Comparison of ENCODE assay signal across 8 mouse cellular contexts in the genomic region with DNA sequence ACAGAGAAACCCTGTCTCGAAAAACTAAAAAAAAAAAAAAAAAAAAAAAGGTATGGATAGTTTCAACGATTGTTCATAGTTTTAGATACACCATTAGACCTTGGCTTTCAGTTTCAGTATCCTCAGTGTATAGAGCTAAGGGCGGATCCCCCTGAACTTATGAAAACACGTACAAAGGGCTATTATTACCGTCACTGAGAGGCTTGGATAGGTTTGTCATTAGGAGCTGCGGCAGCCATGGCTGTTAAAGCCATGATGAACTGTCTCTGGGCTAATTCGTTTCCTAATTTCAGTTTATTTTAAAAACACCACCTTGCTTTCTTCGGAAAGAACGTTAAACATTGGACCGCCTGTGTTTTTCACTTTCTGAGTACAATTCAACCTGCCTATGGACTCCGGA. TPM values are rescaled to one million over a fixed set of nuclear protein-coding genes. Genes with fewer than 3 reads are reported as not detected.
DNase-seq lines count a peak whose midpoint lies in the region; ATAC-seq and TF ChIP-seq lines count a peak whose summit lies in the region.

No protein-coding gene starts in this region.

- in situ Hi-C loops in ES-E14 (cut with MboI; ENCODE audit: low sequenced_read_pairs in 2 of 2, unreplicated experiment in 2 of 2) = no loop called here

- ATAC-seq in forebrain, embryonic 14.5 days = peak; percentile 13; the same call in 1 of the 2 replicates
- ATAC-seq in liver, embryonic 11.5 days (replicated peaks; ENCODE audit: low FRiP score) = 0 out of 2 replicates have a peak, but pooled peaks have one; percentile 6
- ATAC-seq in neural tube, embryonic 14.5 days (ENCODE audit: low read depth) = peak; percentile 41; the same call in 1 of the 2 replicates

- no peaks in the 10 kb centered on the region for H3K27me3 ChIP-seq in forebrain, embryonic 14.5 days (replicated peaks; ENCODE audit: control insufficient read depth, insufficient read depth, low read length)
- H3K27me3 ChIP-seq in liver, embryonic 11.5 days (replicated peaks; ENCODE audit: control insufficient read depth, insufficient read depth, low read length) = no peaks in the 10 kb centered on the region
- no peaks in the 10 kb centered on the region for H3K27me3 ChIP-seq in neural tube, embryonic 14.5 days (ENCODE audit: control insufficient read depth, insufficient read depth, low read length)

- H3K9me3 ChIP-seq in ES-E14 (ENCODE audit: control insufficient read depth, insufficient read depth, low read depth, low read length) = no peaks in the 10 kb centered on the region
- H3K9me3 ChIP-seq in forebrain, embryonic 14.5 days (replicated peaks; ENCODE audit: control insufficient read depth, low read length) = no peaks in the 10 kb centered on the region
- H3K9me3 ChIP-seq in liver, embryonic 11.5 days (ENCODE audit: control insufficient read depth, low read length) = no peaks in the 10 kb centered on the region
- no peaks in the 10 kb centered on the region for H3K9me3 ChIP-seq in neural tube, embryonic 14.5 days (ENCODE audit: control insufficient read depth, low read length)

- 24% methylated on average over 10 of the region's 11 CpGs for WGBS in forebrain, embryonic 14.5 days
- whole genome bisulfite sequencing in liver, embryonic 11.5 days = 26% methylated on average over 11 of the region's 11 CpGs
- 25% methylated on average over 11 of the region's 11 CpGs for WGBS in neural tube, embryonic 14.5 days

- peak overlapping the region; percentile 80 for H3K4me2 ChIP-seq in forebrain, embryonic 14.5 days (ENCODE audit: low read length)
- H3K4me2 ChIP-seq in liver, embryonic 11.5 days = peak overlapping the region; percentile 72
- H3K4me2 ChIP-seq in neural tube, embryonic 14.5 days (ENCODE audit: low read depth, low read length) = peak overlapping the region; percentile 52

- DNase-seq in embryo, embryonic 10 days (ENCODE audit: low spot score) = peak; percentile 12
- no peak for DNase-seq in embryo, embryonic 9.5 days (ENCODE audit: extremely low spot score)
- DNase-seq in ES-E14 (ENCODE audit: low read depth, low spot score) = no peak
- peak; percentile 31 for DNase-seq in forebrain, embryonic 14.5 days (ENCODE audit: low spot score)
- no peak for DNase-seq in liver, embryonic 11.5 days (ENCODE audit: low spot score)
- no peak for DNase-seq in layer of hippocampus, postnatal 36 days
- DNase-seq in adrenal gland, postnatal 4 days (ENCODE audit: low spot score in 2 of 2) = no peak

- peaks cover 2% of the 10 kb centered on the region; the same call in 1 of the 2 replicates for H3K36me3 ChIP-seq in ES-E14 (ENCODE audit: control insufficient read depth, insufficient read depth, low read length, poor library complexity, severe bottlenecking)
- peaks cover 10% of the 10 kb centered on the region for H3K36me3 ChIP-seq in forebrain, embryonic 14.5 days (ENCODE audit: control insufficient read depth, insufficient read depth, low read length)
- peaks cover 5% of the 10 kb centered on the region; the same call in 1 of the 2 replicates for H3K36me3 ChIP-seq in liver, embryonic 11.5 days (ENCODE audit: control insufficient read depth, insufficient read depth, low read length)
- H3K36me3 ChIP-seq in neural tube, embryonic 14.5 days (ENCODE audit: control insufficient read depth, insufficient read depth, low read length) = peaks cover 10% of the 10 kb centered on the region; the same call in 1 of the 2 replicates

- H3K4me1 ChIP-seq in ES-E14 (ENCODE audit: control insufficient read depth in 2 of 2, insufficient read depth in 2 of 2, low read length in 2 of 2, poor library complexity in 1 of 2) = peaks cover 3 to 4% of the 10 kb centered on the region in 2 experiments; a peak in 2 of 4 replicates
- H3K4me1 ChIP-seq in forebrain, embryonic 14.5 days (ENCODE audit: control insufficient read depth, insufficient read depth, low read length) = peaks cover 7% of the 10 kb centered on the region
- H3K4me1 ChIP-seq in liver, embryonic 11.5 days (replicated peaks; ENCODE audit: control insufficient read depth, insufficient read depth, low read length) = no peaks in the 10 kb centered on the region; the same call in 1 of the 2 replicates
- H3K4me1 ChIP-seq in neural tube, embryonic 14.5 days (ENCODE audit: control insufficient read depth, insufficient read depth, low read length) = no peaks in the 10 kb centered on the region; the same call in 1 of the 2 replicates

- H3K4me3 ChIP-seq in ES-E14 (ENCODE audit: insufficient read depth in 1 of 2, low read depth in 1 of 2, low read length in 2 of 2, poor library complexity in 1 of 2, severe bottlenecking in 1 of 2) = peak overlapping the region; percentile 89 to 96
- peak overlapping the region; percentile 72 for H3K4me3 ChIP-seq in forebrain, embryonic 14.5 days (ENCODE audit: low read depth, low read length)
- H3K4me3 ChIP-seq in liver, embryonic 11.5 days (ENCODE audit: low read depth, low read length) = peak overlapping the region; percentile 84
- peak overlapping the region; percentile 65 for H3K4me3 ChIP-seq in neural tube, embryonic 14.5 days (ENCODE audit: low read depth, low read length)

- peak overlapping the region; percentile 94 for H3K9ac ChIP-seq in ES-E14 (ENCODE audit: insufficient read depth, low read depth, low read length, poor library complexity, severe bottlenecking)
- peak overlapping the region; percentile 88 for H3K9ac ChIP-seq in forebrain, embryonic 14.5 days (ENCODE audit: low read length)
- H3K9ac ChIP-seq in liver, embryonic 11.5 days (ENCODE audit: low read depth, low read length) = peak overlapping the region; percentile 81
- peak overlapping the region; percentile 84 for H3K9ac ChIP-seq in neural tube, embryonic 14.5 days (replicated peaks; ENCODE audit: low read depth, low read length)

- H3K27ac ChIP-seq in ES-E14 (ENCODE audit: insufficient read depth, low read depth, low read length, poor library complexity, severe bottlenecking) = no peak overlapping the region
- H3K27ac ChIP-seq in forebrain, embryonic 14.5 days (ENCODE audit: low read depth, low read length) = peak overlapping the region; percentile 91; the same call in 1 of the 2 replicates
- peak overlapping the region; percentile 55; the same call in 1 of the 2 replicates for H3K27ac ChIP-seq in liver, embryonic 11.5 days (ENCODE audit: low read depth, low read length)
- H3K27ac ChIP-seq in neural tube, embryonic 14.5 days (ENCODE audit: low read depth, low read length) = peak overlapping the region; percentile 89

TF ChIP-seq in ES-E14, 5 proteins besides CTCF, POLR2A, EP300 and RAD21:
- TF ChIP-seq HCFC1 (IDR thresholded peaks at IDR 0.05; ENCODE audit: borderline replicate concordance, insufficient read depth, low read length) (no peak), CHD2 (IDR thresholded peaks at IDR 0.05; ENCODE audit: low read depth, low read length) (no peak), ZC3H11A (IDR thresholded peaks at IDR 0.05; ENCODE audit: borderline replicate concordance, low read depth, low read length) (no peak), ZNF384 (IDR thresholded peaks at IDR 0.05; ENCODE audit: low read depth, low read length) (no peak), MAFK (IDR thresholded peaks at IDR 0.05; ENCODE audit: insufficient read depth, low read depth, low read length) (no peak)

RNA-seq across cellular contexts. Expression of a gene that starts 22.7 kb away (rescaled TPM):
- total RNA-seq in ES-E14 (2012; rRNA removed) = 35.6 and 36.7 TPM in 2 replicates
- polyA plus RNA-seq in forebrain, embryonic 14.5 days (2014; fragmentation: Nextera tagmentation; extraction: Ambion mirVana) = 119 and 131 TPM in 2 replicates
- 72.9 and 79.5 TPM in 2 replicates for polyA plus RNA-seq in liver, embryonic 11.5 days (2014; fragmentation: Nextera tagmentation; extraction: Ambion mirVana)
- 98.7 and 110 TPM in 2 replicates for polyA plus RNA-seq in neural tube, embryonic 14.5 days (2014; fragmentation: Nextera tagmentation; extraction: Ambion mirVana)
- total RNA-seq in layer of hippocampus, postnatal 36 days (2021) = 100 to 1,000 TPM; 110 to 116 TPM
- total RNA-seq in adrenal gland, postnatal 4 days (2021) = 10 to 100 TPM; 62.0 to 64.3 TPM

RNA-seq across cellular contexts. Expression of a gene that starts 36.1 kb away (rescaled TPM):
- 25.9 and 38.5 TPM in 2 replicates for total RNA-seq in ES-E14 (2012; rRNA removed)
- 16.6 and 23.2 TPM in 2 replicates for polyA plus RNA-seq in forebrain, embryonic 14.5 days (2014; fragmentation: Nextera tagmentation; extraction: Ambion mirVana)
- 15.9 and 18.7 TPM in 2 replicates for polyA plus RNA-seq in liver, embryonic 11.5 days (2014; fragmentation: Nextera tagmentation; extraction: Ambion mirVana)
- 15.7 and 17.1 TPM in 2 replicates for polyA plus RNA-seq in neural tube, embryonic 14.5 days (2014; fragmentation: Nextera tagmentation; extraction: Ambion mirVana)
- 10 to 100 TPM; 74.8 to 80.2 TPM for total RNA-seq in layer of hippocampus, postnatal 36 days (2021)
- 10 to 100 TPM; 85.2 to 91.6 TPM for total RNA-seq in adrenal gland, postnatal 4 days (2021)

RNA-seq across cellular contexts. Expression of a gene that starts 38.1 kb away (rescaled TPM):
- 16.8 TPM in 2 replicates for total RNA-seq in ES-E14 (2012; rRNA removed)
- 38.0 and 41.8 TPM in 2 replicates for polyA plus RNA-seq in forebrain, embryonic 14.5 days (2014; fragmentation: Nextera tagmentation; extraction: Ambion mirVana)
- 7.7 and 8.4 TPM in 2 replicates for polyA plus RNA-seq in liver, embryonic 11.5 days (2014; fragmentation: Nextera tagmentation; extraction: Ambion mirVana)
- polyA plus RNA-seq in neural tube, embryonic 14.5 days (2014; fragmentation: Nextera tagmentation; extraction: Ambion mirVana) = 25.4 and 33.9 TPM in 2 replicates
- 10 to 100 TPM; 32.0 to 32.4 TPM for total RNA-seq in layer of hippocampus, postnatal 36 days (2021)
- total RNA-seq in adrenal gland, postnatal 4 days (2021) = 10 to 100 TPM; 12.6 to 14.3 TPM

RNA-seq across cellular contexts. Expression of a gene that starts 38.3 kb away (rescaled TPM):
- total RNA-seq in ES-E14 (2012; rRNA removed) = 41.7 and 58.5 TPM in 2 replicates
- 57.0 and 63.7 TPM in 2 replicates for polyA plus RNA-seq in forebrain, embryonic 14.5 days (2014; fragmentation: Nextera tagmentation; extraction: Ambion mirVana)
- 141 and 150 TPM in 2 replicates for polyA plus RNA-seq in liver, embryonic 11.5 days (2014; fragmentation: Nextera tagmentation; extraction: Ambion mirVana)
- polyA plus RNA-seq in neural tube, embryonic 14.5 days (2014; fragmentation: Nextera tagmentation; extraction: Ambion mirVana) = 53.1 and 57.8 TPM in 2 replicates
- total RNA-seq in layer of hippocampus, postnatal 36 days (2021) = 10 to 100 TPM; 33.8 to 39.5 TPM
- total RNA-seq in adrenal gland, postnatal 4 days (2021) = 10 to 100 TPM; 25.6 to 27.9 TPM

Comparison
In these comparisons a context has a peak if more than half of its experiments do, and no peak if none do; other contexts are left out.
1. DNase-seq: peak in embryo, embryonic 10 days (single experiment) and forebrain, embryonic 14.5 days (single experiment); none in embryo, embryonic 9.5 days (single experiment), ES-E14 (single experiment), liver, embryonic 11.5 days (single experiment), layer of hippocampus, postnatal 36 days (0 of 2) and adrenal gland, postnatal 4 days (0 of 2).
2. Peak in every context shown above with its lines, with median percentiles within 50 percentile points of each other: H3K4me3 ChIP-seq, H3K9ac ChIP-seq, ATAC-seq and H3K4me2 ChIP-seq.